Mouse (Mus musculus) thymus, adult 18-20 months (tissue): Measurements from ENCODE around the gene Pheta2.
"Not testable (repeated sequence)": the region's sequence is repeated elsewhere in the genome, so short reads cannot be mapped to it uniquely, and the experiment has no call there.

Source experiments
- DNase-seq, 2 experiments: peaks; one replicate each; pipeline ENCODE4 v3.0.0; 2022; ENCODE audit warnings: mixed read lengths in 2 of 2

The Pheta2 gene

GRCm38 (mm10) chr15:82343368-82344287, 4.9 kb downstream of the Pheta2 start:
- no peak for DNase-seq

DNA sequence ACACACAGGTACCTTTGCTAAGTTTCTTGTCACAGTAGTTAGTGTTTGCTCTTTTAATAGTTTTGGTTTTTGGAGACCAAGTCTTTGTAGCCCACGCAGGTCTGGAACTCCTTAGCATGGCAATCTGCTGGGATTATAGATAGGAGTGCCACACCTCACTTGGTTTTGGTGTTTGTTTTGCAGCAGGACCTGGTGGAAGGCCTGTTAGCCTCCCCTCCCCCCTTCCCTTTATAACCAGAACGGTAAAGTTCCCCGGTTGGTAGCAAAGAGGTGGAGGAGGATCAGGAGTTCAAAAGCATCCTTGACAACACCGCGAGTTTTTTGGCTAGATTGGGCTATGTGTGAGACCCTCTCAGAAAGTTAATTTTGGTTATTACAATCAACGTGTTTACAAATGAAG, 6.2 kb downstream of the Pheta2 start:
- no peak for DNase-seq

DNA sequence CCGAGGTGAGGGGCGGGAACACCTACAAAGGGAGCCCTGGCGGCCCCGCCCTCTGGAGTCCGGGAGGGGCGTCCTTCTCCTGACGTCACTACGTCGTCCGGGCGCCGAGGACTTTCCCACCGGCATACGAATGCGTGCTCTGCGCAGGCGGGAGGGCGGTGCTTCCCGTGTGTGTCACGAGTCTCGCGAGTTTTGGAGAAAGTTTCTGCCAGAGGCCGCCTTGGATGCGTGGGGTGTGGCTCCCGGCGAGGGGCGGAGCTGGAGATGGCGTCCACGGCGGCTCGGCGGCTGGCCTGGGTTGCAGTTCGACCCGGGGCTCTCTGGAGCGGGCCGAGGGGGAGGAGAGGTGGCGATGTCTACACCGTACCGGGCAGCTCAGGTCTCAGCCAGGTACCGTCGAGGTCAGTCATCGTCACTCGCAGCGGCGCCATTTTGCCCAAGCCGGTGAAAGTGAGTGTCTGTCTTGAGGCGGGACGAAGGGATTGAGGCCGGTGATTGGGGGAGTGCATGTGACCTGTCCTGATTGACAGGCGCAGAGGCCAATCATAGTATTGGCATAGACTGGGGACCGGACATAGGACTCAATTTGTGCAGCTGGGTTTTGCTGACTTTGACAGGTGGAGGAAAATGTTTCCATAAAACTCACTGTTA, 7.2 kb downstream of the Pheta2 start:
- DNase-seq: peak; percentile 96 to 98

DNA sequence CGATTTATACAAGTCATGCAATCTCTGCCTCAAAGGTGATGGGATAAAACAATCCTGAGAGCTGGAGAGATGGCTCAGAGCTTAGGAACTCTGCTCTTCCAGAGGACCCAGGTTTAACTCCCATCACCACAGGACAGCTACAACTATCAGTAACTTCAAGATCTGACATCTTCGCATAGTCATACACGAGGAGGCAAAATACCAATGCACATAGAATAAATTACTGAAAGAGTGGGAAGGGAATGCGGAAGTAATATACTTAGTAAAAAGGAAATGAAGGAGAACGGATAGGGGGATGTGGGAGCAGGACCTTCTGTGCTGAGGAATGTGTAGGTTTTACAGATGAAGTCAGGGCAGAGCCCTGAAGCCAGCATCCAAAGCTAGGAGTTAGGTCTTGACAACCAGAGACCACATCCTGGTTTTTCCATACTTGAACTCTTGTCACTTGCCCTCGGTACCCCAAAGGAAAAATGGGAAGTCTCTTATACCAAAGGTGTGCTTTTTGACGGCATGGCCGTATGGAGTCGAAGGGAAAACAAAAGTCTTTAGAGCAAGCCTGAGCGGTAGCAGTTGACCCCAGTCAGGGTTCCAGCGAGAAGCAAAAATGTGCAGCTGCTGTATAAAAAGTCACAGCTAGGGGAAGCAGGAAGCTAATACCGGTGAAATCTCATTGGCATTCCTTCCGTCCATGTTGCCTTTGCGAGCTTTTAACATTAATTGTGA, 8.0 kb downstream of the Pheta2 start:
- no peak for DNase-seq

DNA sequence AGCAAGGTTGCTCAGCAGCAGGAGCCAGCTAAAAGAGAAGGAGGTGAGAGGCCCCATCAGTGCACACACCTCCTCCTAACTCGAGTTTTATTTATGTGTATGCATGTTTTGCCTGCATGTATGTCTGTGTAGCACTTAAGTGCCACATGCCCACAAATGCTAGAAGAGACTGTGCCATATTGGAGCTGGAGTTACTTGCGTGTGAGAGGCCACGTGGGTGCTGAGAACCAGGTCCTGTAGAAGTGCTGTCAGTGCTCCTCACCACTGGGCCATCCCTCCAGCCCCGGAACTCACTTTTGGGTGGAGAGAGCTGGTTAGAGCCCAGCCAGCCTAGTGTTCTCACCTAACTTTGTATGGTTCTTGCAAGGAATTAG, 8.5 kb downstream of the Pheta2 start:
- no peak for DNase-seq

DNA sequence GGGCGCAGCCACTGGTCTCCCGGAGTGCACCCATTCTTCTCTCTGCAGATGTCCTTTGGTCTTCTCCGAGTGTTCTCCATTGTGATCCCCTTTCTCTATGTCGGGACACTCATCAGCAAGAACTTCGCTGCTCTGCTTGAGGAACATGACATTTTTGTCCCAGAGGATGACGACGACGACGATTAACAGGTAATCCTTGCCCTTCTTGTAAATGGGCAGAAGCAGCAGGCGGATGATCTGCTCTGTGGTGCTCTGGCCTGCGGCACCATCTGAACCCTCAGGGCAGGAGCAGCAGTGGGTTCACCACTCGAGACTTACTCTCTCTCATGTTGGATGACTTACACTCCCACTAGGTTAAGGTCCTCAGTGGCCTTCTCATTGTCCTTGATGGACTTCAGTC, 9.1 kb downstream of the Pheta2 start:
- DNase-seq: no peak

- DNase-seq: no peak
Measured at GRCm38 (mm10) chr15:82348258-82348998, 9.7 kb downstream of the Pheta2 start.

DNA sequence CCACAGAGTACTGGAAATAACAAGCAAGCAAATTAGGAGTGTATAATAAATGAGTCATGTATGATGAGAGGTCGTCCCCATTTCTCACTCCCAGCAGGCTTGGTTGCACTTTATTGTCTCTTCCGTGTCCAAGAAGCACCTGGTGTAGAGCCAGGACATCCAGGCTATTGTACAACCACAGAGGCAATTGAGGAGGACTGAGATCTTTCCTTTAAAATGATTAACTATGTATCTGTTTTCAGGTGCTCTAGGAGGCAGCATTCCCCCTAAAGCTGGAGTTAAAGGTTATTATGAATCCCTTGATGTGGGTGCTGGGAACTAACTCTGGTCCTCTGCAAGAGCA, 10.2 kb downstream of the Pheta2 start:
- no peak for DNase-seq

DNA sequence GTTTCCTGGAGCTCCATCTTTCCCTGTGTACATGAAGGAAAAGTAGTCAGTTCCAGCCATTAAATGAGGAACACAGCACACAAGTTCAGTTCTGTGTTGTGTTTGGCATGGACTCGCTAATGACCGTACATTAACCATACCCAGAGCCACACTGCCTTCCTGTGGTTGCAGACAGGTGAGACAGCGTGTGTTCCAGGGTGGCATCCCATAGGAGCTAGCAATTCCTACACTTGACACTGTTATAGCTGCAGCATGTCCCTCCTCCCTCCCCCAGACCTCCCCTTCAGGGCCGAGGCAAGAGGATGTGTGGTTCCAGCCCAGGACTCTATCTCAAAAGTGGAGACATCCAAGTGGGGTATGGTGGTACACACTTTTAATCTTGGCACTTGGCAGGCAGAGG, 11.6 kb downstream of the Pheta2 start:
- no peak for DNase-seq

GRCm38 (mm10) chr15:82351480-82351879, 12.7 kb downstream of the Pheta2 start:
- DNase-seq: no peak

DNA sequence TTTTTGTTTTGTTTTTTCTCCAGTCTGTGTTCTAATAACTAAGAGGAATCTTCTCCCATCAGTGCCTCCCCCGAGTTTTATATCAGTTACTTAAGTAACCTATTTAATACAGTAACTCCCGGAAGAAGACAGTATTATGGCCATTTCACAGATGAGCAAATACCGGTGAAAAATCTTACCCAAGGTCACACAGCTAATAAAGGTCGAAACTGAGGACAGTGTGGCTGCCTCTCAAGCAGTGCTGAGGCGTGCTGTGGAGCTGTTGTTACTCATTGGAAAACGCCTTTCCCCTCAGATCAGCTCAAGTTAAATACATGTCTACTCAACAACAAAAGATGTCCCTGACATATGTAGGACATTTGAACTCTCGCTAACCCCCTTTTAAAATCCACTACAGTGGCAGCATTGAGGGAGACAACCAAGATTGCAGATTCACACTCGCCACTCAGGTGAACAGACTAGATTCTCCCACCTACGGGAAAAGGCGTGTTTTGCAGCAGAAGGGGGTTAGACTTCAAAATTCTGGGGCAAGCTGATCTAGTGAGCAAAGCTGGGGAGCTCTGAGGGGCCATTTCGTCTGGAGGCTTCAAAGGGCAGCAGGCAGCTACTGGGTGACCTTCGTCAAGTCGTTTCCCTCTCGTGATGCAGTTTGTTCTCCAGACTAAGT, 14.5 kb downstream of the Pheta2 start:
- peak in 1 of 2 experiments; percentile 16 for DNase-seq

- no peak for DNase-seq
Measured at GRCm38 (mm10) chr15:82353745-82354113, 15.0 kb downstream of the Pheta2 start.

- peak; percentile 95 to 97 for DNase-seq
Measured at GRCm38 (mm10) chr15:82354126-82354945, 15.6 kb downstream of the Pheta2 start, which contains the start of gene Ndufa6. TSS of gene Ndufa6 (minus strand) at chr15:82354322.

- no peak for DNase-seq
Measured at GRCm38 (mm10) chr15:82358431-82359260, 19.9 kb downstream of the Pheta2 start.

DNA sequence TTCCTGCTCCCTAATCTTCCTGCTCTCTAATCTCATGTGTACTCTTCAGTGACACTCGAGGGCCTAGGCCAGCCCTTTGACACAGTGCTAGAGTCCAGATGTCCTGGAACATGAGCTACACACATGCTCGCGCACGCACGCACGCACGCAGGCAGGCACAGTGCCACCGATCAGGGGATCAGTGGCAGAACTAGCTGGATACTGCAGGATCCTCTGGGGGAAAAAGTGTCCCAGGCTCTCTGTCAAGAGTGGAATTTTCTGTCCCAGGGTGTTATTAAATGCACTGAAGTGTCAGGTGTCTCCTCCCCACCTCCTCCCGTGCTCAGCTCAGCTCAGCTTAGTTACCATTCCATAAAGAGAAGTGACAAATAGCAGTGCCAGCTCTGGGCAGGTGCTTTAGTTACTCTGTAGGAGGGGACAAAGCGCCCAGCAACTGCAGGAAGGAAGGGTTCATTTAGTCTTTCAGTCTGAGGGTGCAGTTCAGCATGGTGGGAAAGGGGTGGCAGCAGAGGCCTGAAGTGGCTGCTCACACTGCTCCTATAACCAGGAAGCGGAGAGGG, 22.8 kb downstream of the Pheta2 start:
- peak in 1 of 2 experiments; percentile 18 for DNase-seq

- DNase-seq: peak in 1 of 2 experiments; percentile 1
Measured at GRCm38 (mm10) chr15:82362234-82362633, 23.5 kb downstream of the Pheta2 start.

- not testable (repeated sequence) for DNase-seq
Measured at GRCm38 (mm10) chr15:82363801-82364200, 25.1 kb downstream of the Pheta2 start.

- DNase-seq: peak in 1 of 2 experiments; percentile 1
Measured at GRCm38 (mm10) chr15:82364561-82364960, 25.8 kb downstream of the Pheta2 start.

GRCm38 (mm10) chr15:82368146-82368545, 29.4 kb downstream of the Pheta2 start:
- DNase-seq: no peak

GRCm38 (mm10) chr15:82368851-82369250, 30.1 kb downstream of the Pheta2 start:
- no peak for DNase-seq
